Mouse (Mus musculus) heart, embryonic 11.5 days (tissue): Measurements from ENCODE around the gene Smox. TPM values are rescaled to one million over a fixed set of nuclear protein-coding genes. Genes with fewer than 3 reads are reported as not detected.

Experiments used
- ATAC-seq: fragments of 200-750 bp; cut with Nextera tagmentation; replicated peaks from 2 replicates; pipeline ENCODE4 v1.8.0; 2017; ENCODE audit warnings: moderate library complexity; ENCODE audit not compliant: insufficient number of reproducible peaks, low FRiP score, low TSS enrichment
- H3K27ac ChIP-seq: fragments of 300-500 bp; sonication (generic); 2 replicates; pipeline ENCODE4 v1.5.1; 2014; ENCODE audit warnings: mild to moderate bottlenecking, low read depth, low read length
- H3K27me3 ChIP-seq: fragments of 300-500 bp; sonication (generic); 2 replicates; pipeline ENCODE4 v1.6.1; 2014; ENCODE audit warnings: mild to moderate bottlenecking, low read length, mixed read lengths; ENCODE audit not compliant: control insufficient read depth, insufficient read depth
- H3K36me3 ChIP-seq: fragments of 300-500 bp; sonication (generic); 2 replicates; pipeline ENCODE4 v1.6.1; 2014; ENCODE audit warnings: mild to moderate bottlenecking, low read length, moderate library complexity, mixed read lengths; ENCODE audit not compliant: control insufficient read depth, insufficient read depth
- H3K4me1 ChIP-seq: fragments of 300-500 bp; sonication (generic); 2 replicates; pipeline ENCODE4 v1.6.1; 2014; ENCODE audit warnings: low read length; ENCODE audit not compliant: control insufficient read depth, insufficient read depth
- H3K4me2 ChIP-seq: fragments of 300-500 bp; sonication (generic); 2 replicates; pipeline ENCODE4 v1.6.1; 2014; ENCODE audit warnings: mild to moderate bottlenecking, moderate library complexity
- H3K4me3 ChIP-seq: fragments of 300-500 bp; sonication (generic); 2 replicates; pipeline ENCODE4 v1.5.1; 2014; ENCODE audit warnings: low read depth, low read length
- H3K9ac ChIP-seq: fragments of 300-500 bp; sonication (generic); 2 replicates; pipeline ENCODE4 v1.6.1; 2014; ENCODE audit warnings: mild to moderate bottlenecking, low read depth, low read length, moderate library complexity
- H3K9me3 ChIP-seq: fragments of 300-500 bp; sonication (generic); replicated peaks from 2 replicates; pipeline ENCODE4 v1.6.1; 2016; ENCODE audit warnings: low read length; ENCODE audit not compliant: control insufficient read depth
- WGBS: fragments of 180-500 bp; shearing (Covaris S2); extraction: QIAGEN DNeasy Blood & Tissue Kit; methylation state at CpG from one replicate; pipeline ENCODE4 v1.1.7; 2014; ENCODE audit not compliant: insufficient replicate concordance; 5-methylcytosine and 5-hydroxymethylcytosine counted together
- polyA plus RNA-seq: library from polyadenylated mRNA; unstranded; fragments of >200 nt; fragmentation: Nextera tagmentation; extraction: Ambion mirVana; gene quantifications from 2 replicates; pipeline ENCODE4 v1.2.1, GENCODE M21; 2014

Gene Smox
- polyA plus RNA-seq, 1 experiment from 2014 or later, result 16.5 TPM

- Histone ChIP-seq H3K9ac (peak overlapping the region; percentile 74), H3K27me3 (no peaks in the 10 kb centered on the region), H3K4me1 (peaks cover 39% of the 10 kb centered on the region), H3K4me2 (peak overlapping the region; percentile 67), H3K9me3 (no peaks in the 10 kb centered on the region), H3K4me3 (peak overlapping the region; percentile 32), H3K27ac (peak overlapping the region; percentile 46; the same call in 1 of the 2 replicates), H3K36me3 (no peaks in the 10 kb centered on the region)
- WGBS, result 13% methylated on average over 17 of the region's 17 CpGs
- 0 out of 2 replicates have a peak, but pooled peaks have one; percentile 5 for ATAC-seq
Measured at GRCm38 (mm10) chr2:131509671-131510313, 18.5 kb downstream of the Smox start.

GRCm38 (mm10) chr2:131510531-131510930, 19.2 kb downstream of the Smox start:
- Histone ChIP-seq H3K27me3 (no peaks in the 10 kb centered on the region), H3K4me2 (peak overlapping the region; percentile 67), H3K27ac (no peak overlapping the region), H3K9me3 (no peaks in the 10 kb centered on the region), H3K36me3 (no peaks in the 10 kb centered on the region), H3K4me3 (no peak overlapping the region), H3K4me1 (peaks cover 39% of the 10 kb centered on the region), H3K9ac (peak overlapping the region; percentile 46; the same call in 1 of the 2 replicates)
- 64% methylated on average over 5 of the region's 5 CpGs for WGBS
- no peak for ATAC-seq

- no peak for ATAC-seq
- H3K36me3 ChIP-seq, result no peaks in the 10 kb centered on the region
- peaks cover 40% of the 10 kb centered on the region for H3K4me1 ChIP-seq
- 31% methylated on average over 2 of the region's 2 CpGs for WGBS
- no peak overlapping the region for H3K4me3 ChIP-seq
- peak overlapping the region; percentile 69 for H3K27ac ChIP-seq
- H3K9me3 ChIP-seq, result no peaks in the 10 kb centered on the region
- H3K9ac ChIP-seq, result no peak overlapping the region
- no peak overlapping the region for H3K4me2 ChIP-seq
- no peaks in the 10 kb centered on the region for H3K27me3 ChIP-seq
Measured at GRCm38 (mm10) chr2:131513477-131513876, 22.2 kb downstream of the Smox start.

GRCm38 (mm10) chr2:131514055-131514621, 22.8 kb downstream of the Smox start:
- no peaks in the 10 kb centered on the region for H3K9me3 ChIP-seq

GRCm38 (mm10) chr2:131517550-131517949, 26.3 kb downstream of the Smox start:
- ATAC-seq, result no peak
- WGBS, result 82% methylated on average over 4 of the region's 4 CpGs
- H3K36me3 ChIP-seq, result peaks cover 5% of the 10 kb centered on the region; the same call in 1 of the 2 replicates

More at GRCm38 (mm10) chr2:131514055-131514621, 22.8 kb downstream of the Smox start:
- 51% methylated on average over 4 of the region's 4 CpGs for WGBS
- no peak overlapping the region for H3K4me3 ChIP-seq
- H3K27me3 ChIP-seq, result no peaks in the 10 kb centered on the region
- no peaks in the 10 kb centered on the region for H3K36me3 ChIP-seq
- H3K27ac ChIP-seq, result peak overlapping the region; percentile 69
- H3K4me1 ChIP-seq, result peaks cover 40% of the 10 kb centered on the region
- H3K4me2 ChIP-seq, result peak overlapping the region; percentile 53
- no peak for ATAC-seq
- no peak overlapping the region for H3K9ac ChIP-seq

GRCm38 (mm10) chr2:131518790-131519189, 27.5 kb downstream of the Smox start:
- no peaks in the 10 kb centered on the region for H3K27me3 ChIP-seq
- H3K4me2 ChIP-seq, result no peak overlapping the region
- H3K4me3 ChIP-seq, result no peak overlapping the region
- H3K27ac ChIP-seq, result 0 out of 2 replicates have a peak overlapping the region, but pooled peaks have one; percentile 15
- no peak overlapping the region for H3K9ac ChIP-seq
- 8% methylated on average over 3 of the region's 3 CpGs for WGBS
- peaks cover 5% of the 10 kb centered on the region; the same call in 1 of the 2 replicates for H3K36me3 ChIP-seq
- no peaks in the 10 kb centered on the region for H3K9me3 ChIP-seq
- peaks cover 25% of the 10 kb centered on the region for H3K4me1 ChIP-seq
- ATAC-seq, result 0 out of 2 replicates have a peak, but pooled peaks have one; percentile 51

More at GRCm38 (mm10) chr2:131517550-131517949, 26.3 kb downstream of the Smox start:
- no peak overlapping the region for H3K4me2 ChIP-seq
- H3K9me3 ChIP-seq, result no peaks in the 10 kb centered on the region
- peaks cover 30% of the 10 kb centered on the region for H3K4me1 ChIP-seq
- no peaks in the 10 kb centered on the region for H3K27me3 ChIP-seq
- no peak overlapping the region for H3K9ac ChIP-seq
- H3K4me3 ChIP-seq, result no peak overlapping the region
- no peak overlapping the region for H3K27ac ChIP-seq

- Histone ChIP-seq H3K36me3 (peaks cover 5% of the 10 kb centered on the region; the same call in 1 of the 2 replicates), H3K4me2 (no peak overlapping the region), H3K27me3 (no peaks in the 10 kb centered on the region), H3K27ac (no peak overlapping the region), H3K4me3 (no peak overlapping the region), H3K9ac (no peak overlapping the region), H3K4me1 (peaks cover 18% of the 10 kb centered on the region), H3K9me3 (no peaks in the 10 kb centered on the region)
- ATAC-seq, result no peak
- WGBS, result 93% methylated on average over 19 of the region's 19 CpGs
Measured at GRCm38 (mm10) chr2:131520743-131521142, 29.4 kb downstream of the Smox start.

- H3K4me2 ChIP-seq, result no peak overlapping the region
- no peaks in the 10 kb centered on the region for H3K36me3 ChIP-seq
- H3K27ac ChIP-seq, result no peak overlapping the region
- ATAC-seq, result no peak
- no peaks in the 10 kb centered on the region for H3K9me3 ChIP-seq
- no peaks in the 10 kb centered on the region for H3K4me1 ChIP-seq
- no peaks in the 10 kb centered on the region for H3K27me3 ChIP-seq
- no peak overlapping the region for H3K4me3 ChIP-seq
- H3K9ac ChIP-seq, result no peak overlapping the region
- 36% methylated on average over 3 of the region's 3 CpGs for WGBS
Measured at GRCm38 (mm10) chr2:131527061-131527460, 35.8 kb downstream of the Smox start.
